21 mouse cellular contexts compared by ENCODE assay signal in the genomic region with DNA sequence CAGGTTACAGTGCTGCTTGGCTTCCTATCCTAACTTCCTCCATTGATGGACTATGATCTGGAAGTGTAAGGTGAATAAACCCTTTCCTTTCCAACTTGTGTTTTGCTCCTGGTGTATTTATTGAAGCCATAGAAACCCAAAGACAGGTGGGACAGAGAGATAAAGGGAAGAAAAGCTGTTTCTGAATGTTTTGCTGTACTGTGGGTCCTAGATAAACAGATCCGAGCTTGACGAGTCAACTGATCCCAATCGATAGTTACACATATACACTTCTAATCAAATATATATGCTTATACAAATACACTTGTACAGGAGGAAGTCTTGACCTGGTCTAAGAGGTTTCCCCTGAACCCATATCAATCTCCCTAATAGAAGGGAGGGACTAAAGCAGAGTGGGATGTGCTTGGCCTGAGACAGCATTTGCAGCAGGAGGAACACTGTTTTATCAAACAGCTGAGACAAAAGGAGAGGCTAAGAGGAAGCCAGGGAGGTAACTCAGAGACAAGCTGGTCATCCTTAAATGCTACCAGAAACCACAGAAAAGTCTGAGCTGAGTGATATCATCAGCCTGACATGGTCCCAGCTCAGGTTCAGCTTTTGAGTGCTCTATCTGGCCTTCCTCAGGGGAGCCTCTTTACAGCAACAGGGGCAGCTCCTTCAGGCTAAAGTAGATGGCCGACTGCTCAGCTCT.
A peak's percentile ranks its signal among the peaks of the same experiment; 100 is the strongest.
DNase-seq lines count a peak whose midpoint lies in the region; ATAC-seq lines count a peak whose summit lies in the region.
"Had no signal": no experiment of that assay in that cellular context is flagged by ENCODE, and none has a peak within 500 bp of the region (broad histone marks: within the 10 kb centered on the region; RNA-seq: fewer than 3 reads in every experiment).

No protein-coding gene starts in this region.

- H3K9me3 ChIP-seq in liver, embryonic 11.5 days (ENCODE audit: control insufficient read depth, low read length) = no peaks in the 10 kb centered on the region
- no peaks in the 10 kb centered on the region for H3K9me3 ChIP-seq in embryonic facial prominence, embryonic 10.5 days
- H3K9me3 ChIP-seq in liver, embryonic 15.5 days (replicated peaks) = no peaks in the 10 kb centered on the region
- H3K9me3 ChIP-seq: embryonic facial prominence, embryonic 13.5 days; forebrain, embryonic 13.5 days; heart, embryonic 12.5 days had no signal

- H3K9ac ChIP-seq in liver, embryonic 11.5 days (ENCODE audit: low read depth, low read length) = no peak overlapping the region
- H3K9ac ChIP-seq in liver, embryonic 15.5 days = no peak overlapping the region
- H3K9ac ChIP-seq: embryonic facial prominence, embryonic 13.5 days; forebrain, embryonic 13.5 days; forebrain, postnatal 0 days; heart, embryonic 12.5 days; hindbrain, embryonic 14.5 days had no signal

- H3K4me3 ChIP-seq in liver, embryonic 11.5 days (ENCODE audit: low read depth, low read length) = no peak overlapping the region
- H3K4me3 ChIP-seq in embryonic facial prominence, embryonic 10.5 days = no peak overlapping the region
- no peak overlapping the region for H3K4me3 ChIP-seq in liver, embryonic 15.5 days (replicated peaks)
- H3K4me3 ChIP-seq: embryonic facial prominence, embryonic 13.5 days; forebrain, embryonic 13.5 days; gastrocnemius, adult 2 months; heart, embryonic 12.5 days; hindbrain, embryonic 10.5 days had no signal

- ATAC-seq in liver, embryonic 11.5 days (replicated peaks; ENCODE audit: low FRiP score) = peak; percentile 79
- peak; percentile 67 for ATAC-seq in liver, embryonic 15.5 days (ENCODE audit: insufficient read depth)
- ATAC-seq in megakaryocyte-erythroid progenitor cell, adult 5-6 weeks (replicated peaks; ENCODE audit: low FRiP score, low TSS enrichment, poor library complexity, severe bottlenecking) = peak; percentile 52
- ATAC-seq in CD4-positive, CD25-positive, alpha-beta regulatory T cell, adult 4 months = no peak
- ATAC-seq: forebrain, embryonic 13.5 days; forebrain, postnatal 0 days had no signal

- peak overlapping the region; percentile 39 for H3K27ac ChIP-seq in liver, embryonic 11.5 days (ENCODE audit: low read depth, low read length)
- 0 out of 2 replicates have a peak overlapping the region, but pooled peaks have one; percentile 14 for H3K27ac ChIP-seq in embryonic facial prominence, embryonic 10.5 days (replicated peaks)
- H3K27ac ChIP-seq in liver, embryonic 15.5 days (replicated peaks) = peak overlapping the region; percentile 49; the same call in 1 of the 2 replicates
- H3K27ac ChIP-seq: embryonic facial prominence, embryonic 13.5 days; forebrain, embryonic 13.5 days; gastrocnemius, adult 2 months; hindbrain, embryonic 10.5 days; hindbrain, embryonic 14.5 days had no signal

- H3K27me3 ChIP-seq in liver, embryonic 11.5 days (replicated peaks; ENCODE audit: control insufficient read depth, insufficient read depth, low read length) = no peaks in the 10 kb centered on the region
- H3K27me3 ChIP-seq in embryonic facial prominence, embryonic 10.5 days (replicated peaks; ENCODE audit: low read depth, poor library complexity, severe bottlenecking) = peaks cover 42% of the 10 kb centered on the region
- H3K27me3 ChIP-seq in liver, embryonic 15.5 days = no peaks in the 10 kb centered on the region
- H3K27me3 ChIP-seq: CH12.LX; embryonic facial prominence, embryonic 13.5 days; forebrain, embryonic 13.5 days; heart, embryonic 12.5 days had no signal

- no peaks in the 10 kb centered on the region; the same call in 1 of the 2 replicates for H3K4me1 ChIP-seq in liver, embryonic 11.5 days (replicated peaks; ENCODE audit: control insufficient read depth, insufficient read depth, low read length)
- H3K4me1 ChIP-seq in embryonic facial prominence, embryonic 10.5 days = peaks cover 9% of the 10 kb centered on the region; the same call in 1 of the 2 replicates
- peaks cover 17% of the 10 kb centered on the region for H3K4me1 ChIP-seq in liver, embryonic 15.5 days (replicated peaks)
- H3K4me1 ChIP-seq: embryonic facial prominence, embryonic 13.5 days had no signal

- DNase-seq in liver, embryonic 11.5 days (ENCODE audit: low spot score) = no peak
- DNase-seq in liver = no peak
- no peak for DNase-seq in embryonic facial prominence, embryonic 10.5 days (ENCODE audit: low spot score)
- DNase-seq in embryo, embryonic 10 days (ENCODE audit: low spot score) = no peak
- DNase-seq in right cerebral cortex, postnatal 10 days (ENCODE audit: low spot score in 2 of 2) = no peak
- DNase-seq: adrenal gland, adult 2 months; adrenal gland, postnatal 25 days; cerebellum, adult 18-20 months; cerebellum, adult 9-11 months; forebrain, postnatal 0 days; gastrocnemius, adult 2 months; gastrocnemius, postnatal 25 days had no signal

- H3K36me3 ChIP-seq in liver, embryonic 11.5 days (ENCODE audit: control insufficient read depth, insufficient read depth, low read length) = no peaks in the 10 kb centered on the region
- no peaks in the 10 kb centered on the region for H3K36me3 ChIP-seq in embryonic facial prominence, embryonic 10.5 days (replicated peaks)
- no peaks in the 10 kb centered on the region for H3K36me3 ChIP-seq in liver, embryonic 15.5 days (replicated peaks)
- H3K36me3 ChIP-seq: embryonic facial prominence, embryonic 13.5 days; heart, embryonic 12.5 days; hindbrain, embryonic 10.5 days had no signal

- WGBS in liver, embryonic 11.5 days = 39% methylated on average over 4 of the region's 4 CpGs
- WGBS in embryonic facial prominence, embryonic 10.5 days = 92% methylated on average over 4 of the region's 4 CpGs
- WGBS in liver, embryonic 15.5 days (ENCODE audit: insufficient replicate concordance) = 12% methylated on average over 4 of the region's 4 CpGs

- H3K4me2 ChIP-seq in liver, embryonic 11.5 days = peak overlapping the region; percentile 35
- H3K4me2 ChIP-seq in liver, embryonic 15.5 days = no peak overlapping the region
- H3K4me2 ChIP-seq: embryonic facial prominence, embryonic 13.5 days; forebrain, embryonic 13.5 days; heart, embryonic 12.5 days; hindbrain, embryonic 14.5 days had no signal
